Mouse (Mus musculus) limb, embryonic 12.5 days (tissue): Measurements from ENCODE around the gene Naa35. TPM values are rescaled to one million over a fixed set of nuclear protein-coding genes. Genes with fewer than 3 reads are reported as not detected.

ENCODE experiments used
- ATAC-seq: fragments of 200-750 bp; cut with Nextera tagmentation; 2 replicates; pipeline ENCODE4 v1.8.0; 2017; ENCODE audit warnings: low read depth, moderate TSS enrichment; ENCODE audit not compliant: insufficient number of reproducible peaks, insufficient read depth, low FRiP score, low TSS enrichment
- H3K27ac ChIP-seq: fragments of 300-500 bp; sonication (generic); 2 replicates; pipeline ENCODE4 v1.5.1; 2016; ENCODE audit warnings: mild to moderate bottlenecking, moderate library complexity
- H3K27me3 ChIP-seq: fragments of 300-500 bp; sonication (generic); 2 replicates; pipeline ENCODE4 v1.6.1; 2016; ENCODE audit warnings: mild to moderate bottlenecking, moderate library complexity
- H3K36me3 ChIP-seq: fragments of 300-500 bp; sonication (generic); 2 replicates; pipeline ENCODE4 v1.6.1; 2016; ENCODE audit warnings: mild to moderate bottlenecking, moderate library complexity
- H3K4me1 ChIP-seq: fragments of 300-500 bp; sonication (generic); replicated peaks from 2 replicates; pipeline ENCODE4 v1.6.1; 2016
- H3K4me2 ChIP-seq: fragments of 300-500 bp; sonication (generic); 2 replicates; pipeline ENCODE4 v1.6.1; 2016; ENCODE audit warnings: mild to moderate bottlenecking, moderate library complexity
- H3K4me3 ChIP-seq: fragments of 300-500 bp; sonication (generic); replicated peaks from 2 replicates; pipeline ENCODE4 v1.5.1; 2016; ENCODE audit warnings: mild to moderate bottlenecking
- H3K9ac ChIP-seq: fragments of 300-500 bp; sonication (generic); replicated peaks from 2 replicates; pipeline ENCODE4 v1.6.1; 2016; ENCODE audit warnings: mild to moderate bottlenecking, moderate library complexity
- H3K9me3 ChIP-seq: fragments of 300-500 bp; sonication (generic); 2 replicates; pipeline ENCODE4 v1.6.1; 2016; ENCODE audit warnings: mild to moderate bottlenecking, moderate library complexity
- WGBS: fragments of 180-500 bp; shearing (Covaris S2); methylation state at CpG from one replicate; pipeline ENCODE4 v1.1.7; 2016; 5-methylcytosine and 5-hydroxymethylcytosine counted together
- polyA plus RNA-seq: library from polyadenylated mRNA; unstranded; fragments of >200 nt; fragmentation: Nextera tagmentation; extraction: Ambion mirVana; gene quantifications from 2 replicates; pipeline ENCODE4 v1.2.1, GENCODE M21; 2016

The Naa35 gene
- polyA plus RNA-seq, 1 experiment from 2014 or later = 127 TPM

DNA sequence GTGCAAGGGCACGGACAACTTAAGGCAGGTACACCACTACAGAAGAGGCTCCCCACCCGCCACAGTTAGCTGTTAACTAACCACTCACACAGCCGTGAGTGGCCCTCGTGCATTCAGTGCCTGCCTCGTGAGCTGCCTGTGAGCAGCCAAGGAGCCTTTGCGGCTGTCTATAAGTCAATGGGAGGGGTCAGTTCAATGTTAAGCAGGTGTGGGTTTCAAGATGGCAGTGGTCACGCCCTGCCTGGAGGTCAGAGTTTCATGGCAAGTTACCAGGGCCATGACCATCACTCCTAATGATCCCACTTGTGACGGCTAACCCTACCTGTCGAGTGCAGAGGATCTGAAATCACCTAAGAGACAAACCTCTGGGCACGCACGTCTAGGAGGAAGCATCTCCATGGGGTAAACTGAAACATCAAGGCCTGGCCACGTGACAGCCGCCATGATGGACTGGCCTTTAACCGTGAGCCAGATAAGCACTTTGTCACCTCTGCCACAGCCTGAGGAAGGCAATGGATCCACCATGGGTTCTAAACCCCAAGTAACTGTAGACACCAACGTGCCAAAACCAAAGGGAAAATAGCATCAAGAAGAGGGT is 70.8 kb downstream of the Naa35 start:
- Histone ChIP-seq H3K4me2 (no peak overlapping the region), H3K27me3 (no peaks in the 10 kb centered on the region), H3K9ac (no peak overlapping the region), H3K9me3 (no peaks in the 10 kb centered on the region), H3K36me3 (peaks cover 40% of the 10 kb centered on the region), H3K4me3 (no peak overlapping the region), H3K4me1 (peaks cover 11% of the 10 kb centered on the region; the same call in 1 of the 2 replicates), H3K27ac (no peak overlapping the region)
- WGBS = 89% methylated on average over 15 of the region's 15 CpGs
- no peak for ATAC-seq

DNA sequence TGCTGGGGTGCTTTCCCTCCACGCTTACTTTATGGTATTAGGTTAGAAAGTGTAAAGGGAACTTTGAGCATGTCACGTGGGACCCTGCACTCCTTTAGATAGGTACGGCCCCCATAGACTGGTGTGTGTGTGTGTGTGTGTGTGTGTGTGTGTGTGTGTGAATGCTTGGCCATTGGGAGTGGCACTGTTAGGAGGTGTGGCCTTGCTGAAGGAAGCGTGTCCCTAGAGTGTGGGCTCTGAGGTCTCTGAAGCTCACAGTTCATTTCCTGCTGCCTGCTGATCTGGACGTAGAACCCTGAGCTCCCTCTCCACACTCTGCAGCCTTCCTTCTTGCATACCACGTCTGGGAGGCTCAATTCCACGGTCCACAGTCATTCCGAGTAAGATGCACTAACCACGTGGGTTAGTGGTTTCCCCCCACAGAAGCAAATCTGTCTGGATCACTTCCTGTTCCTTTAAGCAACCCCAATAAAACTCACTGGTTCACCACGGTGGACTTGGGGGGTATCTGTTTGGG is 71.3 kb downstream of the Naa35 start:
- peaks cover 7% of the 10 kb centered on the region; the same call in 1 of the 2 replicates for H3K4me1 ChIP-seq
- WGBS = 60% methylated on average over 10 of the region's 10 CpGs
- H3K9ac ChIP-seq = no peak overlapping the region
- peaks cover 43% of the 10 kb centered on the region for H3K36me3 ChIP-seq
- no peaks in the 10 kb centered on the region for H3K9me3 ChIP-seq
- ATAC-seq = no peak
- no peak overlapping the region for H3K4me2 ChIP-seq
- H3K27ac ChIP-seq = 0 out of 2 replicates have a peak overlapping the region, but pooled peaks have one; percentile 23
- H3K4me3 ChIP-seq = no peak overlapping the region
- no peaks in the 10 kb centered on the region for H3K27me3 ChIP-seq

DNA sequence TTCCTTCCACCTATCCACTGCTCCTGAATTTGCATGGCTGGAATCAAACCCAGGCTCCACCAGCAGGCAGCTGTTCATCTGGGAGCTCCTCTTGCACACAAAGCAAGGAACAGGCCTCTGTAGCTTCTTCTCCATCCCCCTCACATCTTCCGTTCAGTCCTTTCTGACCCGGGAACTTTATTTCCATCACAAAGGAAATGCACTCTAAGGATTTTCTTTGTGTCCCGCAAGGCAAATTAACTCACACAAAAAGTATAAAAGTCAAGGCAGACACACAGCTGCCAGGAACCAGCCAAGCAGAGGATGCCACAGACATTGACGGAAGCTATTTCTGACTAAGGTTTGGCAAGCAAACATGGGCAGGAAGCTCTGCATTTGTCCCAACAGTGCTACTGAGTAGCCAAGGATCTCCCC is 71.9 kb downstream of the Naa35 start:
- WGBS = 69% methylated on average over 4 of the region's 4 CpGs
- Histone ChIP-seq H3K4me1 (peaks cover 6% of the 10 kb centered on the region; the same call in 1 of the 2 replicates), H3K36me3 (peaks cover 48% of the 10 kb centered on the region), H3K27ac (0 out of 2 replicates have a peak overlapping the region, but pooled peaks have one; percentile 23), H3K27me3 (no peaks in the 10 kb centered on the region), H3K9ac (no peak overlapping the region), H3K9me3 (no peaks in the 10 kb centered on the region), H3K4me3 (no peak overlapping the region), H3K4me2 (no peak overlapping the region)
- ATAC-seq = no peak

DNA sequence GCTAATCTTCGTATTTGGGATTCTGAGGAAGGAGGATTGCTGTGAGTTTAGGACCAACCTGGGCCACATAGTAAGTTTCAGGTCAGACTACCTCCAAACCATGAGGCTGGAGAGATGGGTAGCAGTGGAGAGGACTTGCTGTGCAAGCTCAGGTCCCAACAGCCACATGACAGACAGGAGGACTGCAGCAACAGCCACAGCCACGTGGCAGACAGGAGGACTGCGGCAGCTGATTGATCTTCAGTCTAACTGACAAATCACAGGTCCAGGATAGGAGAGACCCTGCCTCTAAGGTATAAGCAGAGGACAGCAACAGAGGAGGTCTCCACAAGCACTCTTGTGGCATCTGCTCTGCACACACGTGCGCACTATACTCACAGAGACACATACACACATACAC is 72.7 kb downstream of the Naa35 start:
- Histone ChIP-seq H3K4me2 (no peak overlapping the region), H3K9ac (no peak overlapping the region), H3K4me1 (peaks cover 6% of the 10 kb centered on the region; the same call in 1 of the 2 replicates), H3K9me3 (no peaks in the 10 kb centered on the region), H3K27ac (no peak overlapping the region), H3K27me3 (no peaks in the 10 kb centered on the region), H3K4me3 (no peak overlapping the region), H3K36me3 (peaks cover 56% of the 10 kb centered on the region)
- no peak for ATAC-seq
- WGBS = 81% methylated on average over 5 of the region's 5 CpGs

DNA sequence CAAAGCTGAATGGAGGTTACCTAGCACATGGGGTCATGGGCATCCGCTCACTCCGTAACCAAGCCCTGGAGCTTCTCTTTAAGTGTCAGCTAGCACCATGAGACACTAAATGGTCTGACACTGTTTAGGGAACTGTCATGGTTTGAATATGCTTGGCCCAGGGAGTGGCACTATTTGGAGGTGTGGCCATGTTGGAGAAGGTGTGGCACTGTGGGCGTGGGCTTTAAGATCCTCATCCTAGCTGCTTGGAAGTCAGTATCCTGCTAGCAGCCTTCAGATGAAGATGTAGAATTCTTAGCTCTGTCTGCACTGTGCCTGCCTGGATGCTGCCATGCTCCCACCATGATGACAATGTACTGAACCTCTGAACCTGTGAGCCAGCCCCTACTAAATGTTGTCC is 75.3 kb downstream of the Naa35 start:
- Histone ChIP-seq H3K9me3 (no peaks in the 10 kb centered on the region), H3K27me3 (no peaks in the 10 kb centered on the region), H3K9ac (no peak overlapping the region), H3K4me1 (peaks cover 6% of the 10 kb centered on the region; the same call in 1 of the 2 replicates), H3K36me3 (peaks cover 70% of the 10 kb centered on the region), H3K4me3 (no peak overlapping the region), H3K27ac (no peak overlapping the region), H3K4me2 (no peak overlapping the region)
- no peak for ATAC-seq
- whole genome bisulfite sequencing = 96% methylated on average over 3 of the region's 3 CpGs

DNA sequence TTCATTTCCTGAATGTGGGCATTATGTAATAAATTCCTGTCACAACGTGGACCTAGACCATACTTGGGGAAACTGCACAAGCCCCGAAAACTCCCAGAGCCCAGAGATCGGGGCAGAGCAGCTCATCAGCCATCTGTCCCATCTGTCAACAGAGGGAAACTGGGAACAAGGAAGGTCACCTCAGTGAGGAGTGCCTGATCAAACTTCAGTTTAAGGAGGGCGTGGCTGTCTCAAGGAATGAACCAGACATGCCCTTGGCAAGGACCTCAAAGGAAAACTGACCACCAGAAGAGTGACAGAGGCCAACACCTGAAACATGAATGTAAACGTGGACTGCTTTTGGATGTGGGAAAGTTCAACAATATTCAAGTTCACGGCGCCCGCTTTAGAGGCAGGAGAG is 76.3 kb downstream of the Naa35 start:
- H3K27me3 ChIP-seq = no peaks in the 10 kb centered on the region
- H3K27ac ChIP-seq = no peak overlapping the region
- H3K4me1 ChIP-seq = peaks cover 5% of the 10 kb centered on the region; the same call in 1 of the 2 replicates
- H3K4me2 ChIP-seq = no peak overlapping the region
- no peak for ATAC-seq
- 93% methylated on average over 8 of the region's 8 CpGs for WGBS
- H3K9ac ChIP-seq = no peak overlapping the region
- no peak overlapping the region for H3K4me3 ChIP-seq
- no peaks in the 10 kb centered on the region for H3K9me3 ChIP-seq
- peaks cover 70% of the 10 kb centered on the region for H3K36me3 ChIP-seq

DNA sequence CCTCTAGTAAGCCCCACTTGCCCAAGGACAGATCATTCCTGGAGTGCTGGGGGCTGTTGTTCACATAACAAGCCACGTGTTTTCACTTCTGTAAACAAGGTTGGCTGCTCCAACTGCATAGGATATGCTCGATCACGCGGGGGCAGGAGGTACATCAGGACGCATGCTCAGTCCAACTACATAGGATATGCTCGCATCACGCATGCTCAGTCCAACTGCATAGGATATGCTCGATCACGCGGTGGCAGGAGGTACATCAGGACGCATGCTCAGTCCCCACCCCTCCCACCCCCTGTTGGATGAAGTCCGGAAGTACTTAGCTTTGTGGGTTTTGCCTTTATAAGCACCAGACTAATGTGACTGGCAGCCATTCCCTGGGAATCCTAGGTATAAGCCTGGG is 76.9 kb downstream of the Naa35 start:
- ATAC-seq = no peak
- Histone ChIP-seq H3K4me3 (no peak overlapping the region), H3K36me3 (peaks cover 70% of the 10 kb centered on the region), H3K9me3 (no peaks in the 10 kb centered on the region), H3K4me1 (no peaks in the 10 kb centered on the region), H3K27me3 (no peaks in the 10 kb centered on the region), H3K4me2 (no peak overlapping the region), H3K27ac (no peak overlapping the region), H3K9ac (no peak overlapping the region)
- WGBS = 95% methylated on average over 12 of the region's 12 CpGs

DNA sequence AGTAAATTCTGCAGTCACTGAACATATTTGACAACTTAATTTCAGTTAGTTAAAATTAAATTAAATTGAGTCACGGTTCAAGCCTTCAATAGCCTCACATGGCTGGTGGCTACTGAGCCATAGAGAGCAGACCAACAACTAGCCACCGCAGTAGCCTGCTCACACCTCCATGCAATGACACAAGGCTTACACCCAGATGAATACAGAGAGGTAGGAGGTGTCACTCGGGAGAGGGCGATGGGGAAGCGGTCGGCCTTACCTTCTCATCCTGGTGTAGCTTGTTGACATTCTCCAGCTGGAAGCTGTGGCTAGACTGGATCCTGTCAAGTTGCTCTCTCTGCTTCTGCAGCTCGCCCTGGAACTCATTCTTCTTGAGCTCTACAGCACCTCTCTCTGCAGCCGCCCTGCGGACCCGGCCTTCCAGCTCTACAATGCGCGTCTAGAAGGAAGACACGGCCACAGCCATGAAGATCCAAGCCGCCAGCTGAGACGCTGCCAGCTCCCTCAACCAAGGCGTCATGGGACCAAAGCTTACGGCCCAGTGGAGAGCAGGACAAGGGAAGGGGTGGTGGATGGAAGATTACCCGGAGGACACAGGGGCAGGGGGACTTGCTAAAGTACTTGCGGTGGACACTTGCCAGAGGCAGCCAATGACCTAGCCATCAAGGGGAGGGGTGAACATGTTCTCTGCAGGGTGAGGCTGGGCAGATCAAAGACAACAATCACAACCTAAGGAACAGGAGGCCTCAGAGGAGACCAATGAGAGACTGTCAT is 79.1 kb downstream of the Naa35 start:
- Histone ChIP-seq H3K36me3 (peaks cover 63% of the 10 kb centered on the region), H3K9me3 (no peaks in the 10 kb centered on the region), H3K4me1 (peaks cover 4% of the 10 kb centered on the region; the same call in 1 of the 2 replicates), H3K9ac (no peak overlapping the region), H3K4me2 (no peak overlapping the region), H3K27me3 (no peaks in the 10 kb centered on the region), H3K4me3 (no peak overlapping the region), H3K27ac (no peak overlapping the region)
- WGBS = 92% methylated on average over 19 of the region's 19 CpGs
- ATAC-seq = no peak

DNA sequence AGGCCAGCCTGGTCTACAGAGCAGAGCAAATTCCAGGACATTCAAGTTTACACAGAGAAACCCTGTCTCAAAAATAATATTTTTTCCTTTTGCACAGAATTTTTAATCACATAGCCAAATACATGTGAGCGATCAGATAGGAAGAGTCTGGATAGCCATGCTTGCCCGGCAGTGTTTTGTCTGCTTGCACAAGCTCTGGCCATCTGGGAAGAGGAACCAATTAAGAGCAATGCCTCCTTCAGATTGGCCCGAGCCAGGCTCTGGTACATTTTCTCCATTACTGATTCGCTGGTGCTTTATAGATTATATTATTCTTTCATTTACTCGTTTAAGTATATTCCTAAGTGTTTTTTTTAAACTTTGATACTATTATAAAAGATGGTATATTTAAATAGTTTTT is 82.7 kb downstream of the Naa35 start:
- Histone ChIP-seq H3K27me3 (no peaks in the 10 kb centered on the region), H3K4me2 (no peak overlapping the region), H3K4me3 (no peak overlapping the region), H3K9ac (no peak overlapping the region), H3K9me3 (no peaks in the 10 kb centered on the region), H3K36me3 (peaks cover 34% of the 10 kb centered on the region), H3K27ac (no peak overlapping the region), H3K4me1 (peaks cover 4% of the 10 kb centered on the region; the same call in 1 of the 2 replicates)
- ATAC-seq = no peak
- WGBS = 88% methylated on average over 5 of the region's 5 CpGs

DNA sequence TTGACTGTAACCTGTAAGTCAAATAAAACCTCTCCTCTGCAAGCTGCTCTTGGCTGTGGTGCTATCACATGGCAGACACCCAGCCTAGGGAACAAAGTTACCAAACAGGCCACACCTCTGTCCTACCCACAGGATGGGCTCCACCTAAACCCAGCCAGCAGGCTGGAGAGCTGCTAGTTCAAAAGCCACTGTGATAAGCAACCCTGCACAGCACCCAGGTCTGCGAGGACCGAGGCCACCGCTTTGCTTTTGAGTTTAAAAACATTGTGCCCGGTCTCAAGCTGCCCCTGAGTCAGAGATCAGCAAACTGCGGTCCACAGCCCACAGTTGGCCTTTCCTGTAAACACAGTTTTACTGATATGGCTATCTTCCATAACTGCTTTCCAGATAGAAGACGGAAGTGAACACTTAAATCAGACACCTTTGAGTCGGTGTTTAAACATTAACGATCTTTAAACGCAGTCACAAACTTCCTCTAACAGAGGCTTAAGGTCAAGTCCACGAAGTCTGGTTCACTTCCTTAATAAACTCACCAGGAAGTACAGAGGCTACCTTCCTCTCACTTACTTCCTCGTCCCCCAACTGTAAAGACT is 83.5 kb downstream of the Naa35 start:
- Histone ChIP-seq H3K36me3 (peaks cover 25% of the 10 kb centered on the region), H3K27ac (no peak overlapping the region), H3K4me2 (no peak overlapping the region), H3K4me3 (no peak overlapping the region), H3K9me3 (no peaks in the 10 kb centered on the region), H3K27me3 (no peaks in the 10 kb centered on the region), H3K9ac (no peak overlapping the region), H3K4me1 (peaks cover 10% of the 10 kb centered on the region)
- WGBS = 51% methylated on average over 11 of the region's 11 CpGs
- ATAC-seq = no peak

DNA sequence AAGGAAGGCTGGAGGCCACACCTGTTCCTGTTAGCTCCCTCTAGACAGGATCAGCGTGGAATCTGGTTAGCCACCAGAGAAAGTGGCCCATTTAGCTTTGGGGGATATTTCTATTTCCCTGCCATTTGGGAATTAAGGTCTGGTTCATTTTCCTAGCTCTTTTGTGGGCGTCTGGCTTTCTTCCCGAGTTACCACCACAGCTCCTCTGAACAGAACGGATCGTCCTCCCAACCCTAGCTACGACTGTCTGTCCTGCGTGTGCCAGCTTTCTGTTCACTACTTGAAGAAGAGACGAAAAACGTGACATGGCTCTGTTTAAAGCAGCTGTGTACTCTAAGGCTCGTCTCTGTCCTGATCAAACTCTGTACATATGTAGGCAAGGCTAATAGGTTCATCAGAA is 84.9 kb downstream of the Naa35 start:
- H3K27ac ChIP-seq = no peak overlapping the region
- H3K4me2 ChIP-seq = no peak overlapping the region
- H3K9ac ChIP-seq = no peak overlapping the region
- peaks cover 20% of the 10 kb centered on the region for H3K4me1 ChIP-seq
- H3K36me3 ChIP-seq = peaks cover 12% of the 10 kb centered on the region
- 89% methylated on average over 10 of the region's 10 CpGs for WGBS
- H3K27me3 ChIP-seq = no peaks in the 10 kb centered on the region
- H3K4me3 ChIP-seq = no peak overlapping the region
- no peak for ATAC-seq
- no peaks in the 10 kb centered on the region for H3K9me3 ChIP-seq
